Comparison of ENCODE assay signal across 8 mouse cellular contexts in the genomic region with DNA sequence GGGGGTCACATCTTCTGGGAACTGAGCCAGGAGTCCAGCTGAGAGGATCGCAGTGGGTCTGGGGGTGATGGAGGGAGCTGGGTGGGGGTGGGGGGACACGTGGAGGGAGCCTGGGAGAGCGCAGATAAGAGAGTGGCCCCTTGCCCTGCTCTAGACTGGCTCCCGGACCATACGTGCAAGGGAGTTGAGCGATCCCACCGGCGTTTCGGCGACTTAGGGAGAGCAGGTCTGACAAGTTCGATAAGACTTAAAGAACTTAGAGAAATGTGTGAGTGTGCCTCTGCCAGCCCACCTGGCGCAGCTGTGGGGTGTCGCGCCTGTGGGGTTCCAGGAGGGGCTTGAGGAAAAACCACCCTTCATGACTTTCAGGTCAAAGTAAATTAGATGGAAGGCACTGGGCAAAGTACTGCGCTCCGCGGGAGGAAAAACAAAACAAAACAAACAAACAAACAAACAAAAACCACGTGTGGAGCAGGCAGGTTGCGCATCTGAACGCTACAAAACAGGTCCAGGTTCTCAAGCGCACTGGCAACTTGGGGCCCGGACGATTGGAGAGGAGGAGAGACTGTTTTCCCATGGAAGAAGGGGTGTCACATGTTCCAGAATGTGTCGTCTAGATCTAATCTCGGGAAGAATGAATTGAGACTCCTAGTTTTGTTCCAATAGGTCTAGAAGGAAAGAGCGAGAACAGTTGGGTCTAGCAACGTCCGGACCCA. TPM values are rescaled to one million over a fixed set of nuclear protein-coding genes. Genes with fewer than 3 reads are reported as not detected.
DNase-seq lines count a peak whose midpoint lies in the region; ATAC-seq lines count a peak whose summit lies in the region.

No protein-coding gene starts in this region.

- H3K36me3 ChIP-seq in kidney, embryonic 16.5 days (ENCODE audit: insufficient read depth, low read length): no peaks in the 10 kb centered on the region
- H3K36me3 ChIP-seq in liver, embryonic 15.5 days (replicated peaks): no peaks in the 10 kb centered on the region
- H3K36me3 ChIP-seq in stomach, embryonic 14.5 days (ENCODE audit: control insufficient read depth, insufficient read depth, low read length): no peaks in the 10 kb centered on the region

- no peak overlapping the region for H3K27ac ChIP-seq in kidney, embryonic 16.5 days (ENCODE audit: low read length)
- 0 out of 2 replicates have a peak overlapping the region, but pooled peaks have one; percentile 62 for H3K27ac ChIP-seq in liver, embryonic 15.5 days (replicated peaks)
- H3K27ac ChIP-seq in stomach, embryonic 14.5 days (ENCODE audit: low read length): no peak overlapping the region

- peak overlapping the region; percentile 70 for H3K9ac ChIP-seq in kidney, embryonic 16.5 days (replicated peaks; ENCODE audit: low read length)
- peak overlapping the region; percentile 55 for H3K9ac ChIP-seq in liver, embryonic 15.5 days
- H3K9ac ChIP-seq in stomach, embryonic 14.5 days (replicated peaks; ENCODE audit: low read depth, low read length): peak overlapping the region; percentile 47; the same call in 1 of the 2 replicates

- 3% methylated on average over 28 of the region's 28 CpGs for WGBS in kidney, embryonic 16.5 days
- 6% methylated on average over 28 of the region's 28 CpGs for WGBS in liver, embryonic 15.5 days (ENCODE audit: insufficient replicate concordance)
- WGBS in stomach, embryonic 14.5 days: 2% methylated on average over 28 of the region's 28 CpGs

- H3K4me3 ChIP-seq in kidney, embryonic 16.5 days (ENCODE audit: low read length): peak overlapping the region; percentile 72
- peak overlapping the region; percentile 64 for H3K4me3 ChIP-seq in liver, embryonic 15.5 days (replicated peaks)
- peak overlapping the region; percentile 47 for H3K4me3 ChIP-seq in stomach, embryonic 14.5 days (ENCODE audit: low read depth, low read length)

- peaks cover 13% of the 10 kb centered on the region; the same call in 1 of the 2 replicates for H3K27me3 ChIP-seq in kidney, embryonic 16.5 days (ENCODE audit: insufficient read depth, low read length)
- peaks cover 6% of the 10 kb centered on the region; the same call in 1 of the 2 replicates for H3K27me3 ChIP-seq in liver, embryonic 15.5 days
- no peaks in the 10 kb centered on the region for H3K27me3 ChIP-seq in stomach, embryonic 14.5 days (ENCODE audit: control insufficient read depth, insufficient read depth, low read length)

- H3K4me1 ChIP-seq in kidney, embryonic 16.5 days (ENCODE audit: insufficient read depth, low read length): peaks cover 12% of the 10 kb centered on the region; the same call in 1 of the 2 replicates
- H3K4me1 ChIP-seq in liver, embryonic 15.5 days (replicated peaks): peaks cover 27% of the 10 kb centered on the region
- peaks cover 5% of the 10 kb centered on the region; the same call in 1 of the 2 replicates for H3K4me1 ChIP-seq in stomach, embryonic 14.5 days (ENCODE audit: control insufficient read depth, insufficient read depth, low read length)

- intact Hi-C loops in heart, postnatal 10 days (cut with DNase I): loop anchor here (5.0 kb wide), 1 partner anchor 104 kb away; a partner anchor contains a TSS

- peak overlapping the region; percentile 96 for H3K4me2 ChIP-seq in kidney, embryonic 16.5 days (replicated peaks; ENCODE audit: low read depth, low read length)
- peak overlapping the region; percentile 71 for H3K4me2 ChIP-seq in liver, embryonic 15.5 days
- peak overlapping the region; percentile 97 for H3K4me2 ChIP-seq in stomach, embryonic 14.5 days (replicated peaks; ENCODE audit: low read depth, low read length)

- peak; percentile 60; the same call in 1 of the 2 replicates for ATAC-seq in kidney, embryonic 16.5 days (ENCODE audit: low FRiP score, low TSS enrichment)
- ATAC-seq in common myeloid progenitor, adult 5-6 weeks (replicated peaks; ENCODE audit: low read depth, poor library complexity, severe bottlenecking): peak; percentile 3; the same call in 1 of the 2 replicates
- ATAC-seq in liver, embryonic 15.5 days (ENCODE audit: insufficient read depth): peak; percentile 22; the same call in 1 of the 2 replicates
- peak; percentile 70; the same call in 1 of the 2 replicates for ATAC-seq in stomach, embryonic 14.5 days (ENCODE audit: insufficient number of reproducible peaks, insufficient read depth, low FRiP score, low read depth)

- no peak for DNase-seq in kidney, adult 18-20 months
- peak; percentile 14 to 16 for DNase-seq in heart, postnatal 10 days
- no peak for DNase-seq in gastrocnemius, postnatal 10 days
- no peak for DNase-seq in frontal cortex, adult 2 months (ENCODE audit: extremely low spot score in 1 of 2, low spot score in 1 of 2)

- no peaks in the 10 kb centered on the region for H3K9me3 ChIP-seq in kidney, embryonic 16.5 days (ENCODE audit: low read length)
- H3K9me3 ChIP-seq in liver, embryonic 15.5 days (replicated peaks): no peaks in the 10 kb centered on the region
- H3K9me3 ChIP-seq in stomach, embryonic 14.5 days (ENCODE audit: control insufficient read depth, low read depth, low read length): no peaks in the 10 kb centered on the region

RNA-seq across cellular contexts. Expression of a gene that starts 1.1 kb away (rescaled TPM):
- polyA plus RNA-seq in kidney, embryonic 16.5 days (2015; fragmentation: Nextera tagmentation; extraction: Ambion mirVana): 2.6 TPM in 2 replicates
- total RNA-seq in common myeloid progenitor, adult 5-6 weeks (2017): 7.6 and 20.8 TPM in 2 replicates
- 10 to 100 TPM; 24.6 to 31.6 TPM for total RNA-seq in heart, postnatal 10 days (2021)
- 6.2 and 7.2 TPM in 2 replicates for polyA plus RNA-seq in liver, embryonic 15.5 days (2015; fragmentation: Nextera tagmentation; extraction: Ambion mirVana)
- polyA plus RNA-seq in stomach, embryonic 14.5 days (2014; fragmentation: Nextera tagmentation; extraction: Ambion mirVana): 0.80 and 1.5 TPM in 2 replicates
- 10 to 100 TPM; 12.9 to 15.4 TPM for total RNA-seq in gastrocnemius, postnatal 10 days (2021)
- 14.7 and 16.7 TPM in 2 replicates for polyA plus RNA-seq in frontal cortex, adult 2 months (2012; rRNA removed)

Comparison
In these comparisons a context has a peak if more than half of its experiments do, and no peak if none do; other contexts are left out.
1. ATAC-seq: peak in every context shown above with its lines; median percentile 70 in stomach, embryonic 14.5 days; 60 in kidney, embryonic 16.5 days; 22 in liver, embryonic 15.5 days; 3 in common myeloid progenitor, adult 5-6 weeks.
2. DNase-seq: peak in heart, postnatal 10 days (2 of 2); none in kidney, adult 18-20 months (single experiment), gastrocnemius, postnatal 10 days (single experiment) and frontal cortex, adult 2 months (0 of 2).
3. Peak in every context shown above with its lines, with median percentiles within 50 percentile points of each other: H3K4me2 ChIP-seq, H3K4me3 ChIP-seq and H3K9ac ChIP-seq.